Mouse (Mus musculus): ENCODE measurements around the gene Nans. TPM values are rescaled to one million over a fixed set of nuclear protein-coding genes. Genes with fewer than 3 reads are reported as not detected.

Nans gene
- total RNA-seq, 2 experiments from 2014 or later = 34.0 to 39.6 TPM

- no peak for DNase-seq (ENCODE audit: low spot score in 2 of 2)
Measured at GRCm38 (mm10) chr4:46529722-46530121, 40.7 kb downstream of the Nans start.

GRCm38 (mm10) chr4:46532511-46532910, 43.5 kb downstream of the Nans start:
- no peak for DNase-seq (ENCODE audit: low spot score in 2 of 2)

DNA sequence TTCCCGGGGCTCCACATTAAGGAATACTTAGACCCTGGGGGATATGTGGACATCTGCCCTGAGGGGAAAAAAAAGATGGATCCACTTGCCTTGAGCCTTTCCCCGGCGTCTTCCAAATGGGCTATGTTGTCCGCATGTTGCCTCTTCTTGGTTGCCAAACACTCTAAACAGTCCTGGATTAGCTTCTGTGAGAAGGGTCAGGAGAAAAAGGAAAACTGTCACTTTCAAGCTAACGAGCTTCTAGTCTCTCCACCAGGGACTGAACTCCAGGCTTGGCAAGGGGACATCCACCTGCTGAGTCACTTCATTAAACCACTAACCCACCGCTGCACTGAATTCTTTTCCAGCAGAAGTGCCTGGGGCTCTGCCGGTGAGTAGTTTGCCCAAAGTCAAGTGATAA, 43.9 kb downstream of the Nans start:
- no peak for DNase-seq (ENCODE audit: low spot score in 2 of 2)

GRCm38 (mm10) chr4:46533934-46534720, 45.1 kb downstream of the Nans start:
- no peak for DNase-seq (ENCODE audit: low spot score in 2 of 2)

- DNase-seq (ENCODE audit: low spot score in 2 of 2) = no peak
Measured at GRCm38 (mm10) chr4:46535094-46535830, 46.2 kb downstream of the Nans start.

GRCm38 (mm10) chr4:46535840-46536361, 46.9 kb downstream of the Nans start, which contains the start of gene Trim14:
Trim14 (minus strand) TSS chr4:46536141.
- DNase-seq (ENCODE audit: low spot score in 2 of 2) = no peak

DNA sequence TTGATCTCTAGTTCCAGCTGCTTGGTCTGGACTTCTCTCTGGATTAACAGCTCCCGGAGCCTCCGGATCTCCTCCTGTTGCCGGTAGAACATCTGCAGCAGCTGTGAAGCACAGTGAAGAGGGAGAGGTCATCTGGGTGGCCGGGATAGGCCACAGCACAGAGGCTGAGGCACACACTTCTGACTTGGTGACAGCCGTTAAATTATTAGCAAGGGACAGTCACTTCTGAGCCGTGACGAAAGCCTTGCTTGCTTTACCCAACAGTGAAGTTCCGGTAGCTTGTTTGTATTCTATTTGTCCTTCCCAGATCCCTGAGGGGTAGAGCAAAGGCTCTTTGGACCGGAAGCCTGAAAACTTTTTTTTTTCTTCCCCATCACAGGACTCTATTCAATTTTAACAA, 50.1 kb downstream of the Nans start:
- DNase-seq (ENCODE audit: low spot score in 2 of 2) = no peak

DNA sequence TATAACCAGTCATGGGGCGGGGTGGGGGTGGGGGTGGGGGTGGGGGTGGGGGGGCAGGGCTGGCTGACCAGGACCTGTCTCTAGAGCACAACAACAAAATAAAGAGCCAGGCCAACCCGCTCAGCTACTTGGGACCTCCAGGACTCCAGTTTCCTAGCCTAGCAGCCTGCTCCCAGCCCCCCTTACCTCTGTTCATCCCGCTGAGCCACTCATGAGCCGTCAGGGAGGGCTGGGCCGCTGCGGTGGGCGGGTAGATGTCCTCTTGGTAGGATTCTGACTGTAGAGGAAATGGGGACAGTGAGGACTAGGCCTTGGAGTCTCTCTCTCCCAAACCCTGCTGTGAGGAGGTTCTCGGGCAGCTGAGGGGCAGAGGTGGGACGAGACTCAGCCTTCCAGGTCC, 52.7 kb downstream of the Nans start:
- no peak for DNase-seq (ENCODE audit: low spot score in 2 of 2)

DNA sequence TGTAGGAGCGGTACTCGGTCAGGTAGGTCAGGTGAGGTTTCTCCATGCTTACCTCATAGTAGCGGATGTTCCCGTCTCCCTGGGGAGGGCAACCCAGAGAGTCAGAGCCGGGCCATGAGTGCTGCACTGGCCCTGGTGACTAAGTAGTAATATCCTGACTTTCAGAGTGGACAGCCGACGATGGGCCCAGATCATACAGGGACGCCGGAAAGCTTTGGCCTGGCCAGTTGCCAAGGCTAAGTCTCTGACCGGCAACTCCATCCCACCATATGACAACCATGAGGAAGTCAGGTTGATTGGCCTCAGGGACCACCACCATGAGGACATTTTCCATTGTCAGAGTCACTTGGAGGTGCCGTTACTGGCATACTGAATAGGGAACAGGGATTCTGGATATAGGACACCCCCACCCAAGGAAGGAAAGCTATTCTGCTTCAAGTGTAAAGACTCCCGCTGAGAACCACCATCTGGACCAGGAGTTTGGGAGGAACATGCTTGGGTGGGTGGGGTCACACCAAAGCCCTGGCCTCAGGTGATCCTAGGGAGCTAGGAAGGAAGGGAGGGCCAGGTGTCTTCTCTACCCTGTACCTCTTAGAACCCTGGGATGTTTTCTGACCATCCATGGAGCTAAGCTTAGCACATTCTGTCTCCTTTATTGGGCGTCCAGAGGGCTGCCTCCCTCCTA, 54.5 kb downstream of the Nans start:
- no peak for DNase-seq (ENCODE audit: low spot score in 2 of 2)

GRCm38 (mm10) chr4:46544313-46544712, 55.3 kb downstream of the Nans start:
- peak; percentile 47 to 57 for DNase-seq (ENCODE audit: low spot score in 2 of 2)

- DNase-seq (ENCODE audit: low spot score in 2 of 2) = no peak
Measured at GRCm38 (mm10) chr4:46545498-46545897, 56.5 kb downstream of the Nans start.

DNA sequence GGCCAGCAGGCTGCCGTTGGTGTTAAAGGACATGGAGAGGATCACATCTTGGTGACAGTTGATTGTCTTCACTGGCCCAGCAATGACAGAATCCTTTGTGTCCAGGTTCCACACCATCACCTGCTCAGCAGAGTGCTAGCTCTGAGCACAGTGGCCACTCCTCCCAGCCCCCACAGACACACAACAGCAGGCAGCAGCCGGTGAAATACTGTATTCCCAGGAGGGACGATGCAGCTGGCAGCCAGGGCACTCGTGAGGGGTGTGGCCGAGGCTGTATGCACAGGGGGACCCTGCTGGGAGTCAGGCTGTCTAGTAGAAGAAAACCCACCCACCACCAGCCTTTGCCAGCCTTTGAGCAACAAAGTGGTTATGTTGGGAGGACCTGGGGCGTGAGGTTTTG, 57.7 kb downstream of the Nans start:
- DNase-seq (ENCODE audit: low spot score in 2 of 2) = no peak

- DNase-seq (ENCODE audit: low spot score in 2 of 2) = no peak
Measured at GRCm38 (mm10) chr4:46549979-46550378, 60.9 kb downstream of the Nans start.

- DNase-seq (ENCODE audit: low spot score in 2 of 2) = no peak
Measured at GRCm38 (mm10) chr4:46550406-46550805, 61.4 kb downstream of the Nans start.

Other genes starting within 250 kb of the Nans start
- gene Foxe1, start 145.6 kb upstream of the Nans start, total RNA-seq (2021) = not detected
- 1 to 10 TPM; 4.9 to 5.5 TPM for gene Trmo, start 99.8 kb upstream of the Nans start, total RNA-seq (2021)
- gene Hemgn, start 75.7 kb upstream of the Nans start, total RNA-seq (2021) = not detected
- 10 to 100 TPM; 53.5 to 59.3 TPM for gene Anp32b, start 38.3 kb upstream of the Nans start, total RNA-seq (2021)
- gene Trim14, start 46.9 kb downstream of the Nans start, total RNA-seq (2021) = under 1 TPM; 0.62 to 0.69 TPM
- 10 to 100 TPM; 35.6 to 37.6 TPM for gene Coro2a, start 113.0 kb downstream of the Nans start, total RNA-seq (2021)
- gene Tbc1d2, start 161.0 kb downstream of the Nans start, total RNA-seq (2021) = 1 to 10 TPM; 2.5 to 2.9 TPM

Data from layer of hippocampus, postnatal 10 days (tissue).